Mouse (Mus musculus) hindbrain, embryonic 11.5 days (tissue): ENCODE data around the gene Stk17b. TPM values are rescaled to one million over a fixed set of nuclear protein-coding genes. Genes with fewer than 3 reads are reported as not detected.
A peak's percentile ranks its signal among the peaks of the same experiment; 100 is the strongest.

Experiments used
- ATAC-seq: fragments of 200-750 bp; cut with Nextera tagmentation; 2 replicates; pipeline ENCODE4 v1.8.0; 2017; ENCODE audit warnings: mild to moderate bottlenecking, moderate TSS enrichment, moderate library complexity; ENCODE audit not compliant: low FRiP score
- DNase-seq: peaks from one replicate; pipeline ENCODE4 v3.0.0-alpha.2; 2015; ENCODE audit warnings: low spot score
- H3K27ac ChIP-seq: fragments of 300-500 bp; sonication (generic); 2 replicates; pipeline ENCODE4 v1.5.1; 2014; ENCODE audit warnings: mild to moderate bottlenecking, low read depth, low read length
- H3K27me3 ChIP-seq: fragments of 300-500 bp; sonication (generic); 2 replicates; pipeline ENCODE4 v1.6.1; 2014; ENCODE audit warnings: mild to moderate bottlenecking, low read length, moderate library complexity, mixed read lengths; ENCODE audit not compliant: control insufficient read depth, insufficient read depth
- H3K36me3 ChIP-seq: fragments of 300-500 bp; sonication (generic); 2 replicates; pipeline ENCODE4 v1.6.1; 2014; ENCODE audit warnings: mild to moderate bottlenecking, low read length, moderate library complexity, mixed read lengths; ENCODE audit not compliant: control insufficient read depth, insufficient read depth
- H3K4me1 ChIP-seq: fragments of 300-500 bp; sonication (generic); replicated peaks from 2 replicates; pipeline ENCODE4 v1.6.1; 2014; ENCODE audit warnings: low read length, mixed read lengths; ENCODE audit not compliant: control insufficient read depth, insufficient read depth
- H3K4me2 ChIP-seq: fragments of 300-500 bp; sonication (generic); replicated peaks from 2 replicates; pipeline ENCODE4 v1.6.1; 2014; ENCODE audit warnings: mild to moderate bottlenecking, low read depth, low read length
- H3K4me3 ChIP-seq: fragments of 300-500 bp; sonication (generic); 2 replicates; pipeline ENCODE4 v1.5.1; 2014; ENCODE audit warnings: low read depth, low read length
- H3K9ac ChIP-seq: fragments of 300-500 bp; sonication (generic); 2 replicates; pipeline ENCODE4 v1.6.1; 2014; ENCODE audit warnings: low read depth, low read length
- H3K9me3 ChIP-seq: fragments of 300-500 bp; sonication (generic); 2 replicates; pipeline ENCODE4 v1.6.1; 2016; ENCODE audit warnings: low read length; ENCODE audit not compliant: control insufficient read depth
- WGBS: fragments of 180-500 bp; shearing (Covaris S2); extraction: QIAGEN DNeasy Blood & Tissue Kit; methylation state at CpG from one replicate; pipeline ENCODE4 v1.1.7; 2014; 5-methylcytosine and 5-hydroxymethylcytosine counted together
- polyA plus RNA-seq: library from polyadenylated mRNA; unstranded; fragments of >200 nt; fragmentation: Nextera tagmentation; extraction: Ambion mirVana; gene quantifications from 2 replicates; pipeline ENCODE4 v1.2.1, GENCODE M21; 2014

The Stk17b gene
- polyA plus RNA-seq = 11.1 and 12.4 TPM in 2 replicates

- Histone ChIP-seq H3K9ac (peak within 1 kb of the TSS; percentile 73), H3K27me3 (no peaks in the 10 kb centered on the region), H3K27ac (peak within 1 kb of the TSS; percentile 63; the same call in 1 of the 2 replicates), H3K4me2 (peak within 1 kb of the TSS; percentile 70), H3K36me3 (no peaks in the 10 kb centered on the region), H3K4me3 (peak within 1 kb of the TSS; percentile 81), H3K4me1 (no peaks in the 10 kb centered on the region), H3K9me3 (no peaks in the 10 kb centered on the region)
- ATAC-seq (peak; percentile 98), DNase-seq (peak; percentile 91)
- WGBS = under 1% methylated on average over 75 of the region's 81 CpGs
These were observed at the start of gene Stk17b for GRCm38 (mm10) chr1:53784721-53785418. Stk17b (minus strand) TSS chr1:53785224.

GRCm38 (mm10) chr1:53830286-53830685, 45.3 kb upstream of the Stk17b start:
- ATAC-seq (no peak), DNase-seq (no peak)
- no peaks in the 10 kb centered on the region for H3K27me3 ChIP-seq
- WGBS = 82% methylated on average over 5 of the region's 5 CpGs
- H3K4me3 ChIP-seq = no peak overlapping the region
- no peaks in the 10 kb centered on the region for H3K9me3 ChIP-seq
- no peak overlapping the region for H3K9ac ChIP-seq
- H3K27ac ChIP-seq = no peak overlapping the region
- H3K4me1 ChIP-seq = no peaks in the 10 kb centered on the region
- H3K36me3 ChIP-seq = no peaks in the 10 kb centered on the region
- no peak overlapping the region for H3K4me2 ChIP-seq

GRCm38 (mm10) chr1:53829089-53829488, 44.1 kb upstream of the Stk17b start:
- H3K4me3 ChIP-seq = no peak overlapping the region
- H3K4me1 ChIP-seq = no peaks in the 10 kb centered on the region
- no peaks in the 10 kb centered on the region for H3K9me3 ChIP-seq
- ATAC-seq (0 out of 2 replicates have a peak, but pooled peaks have one; percentile 22), DNase-seq (no peak)
- no peak overlapping the region for H3K4me2 ChIP-seq
- no peaks in the 10 kb centered on the region for H3K27me3 ChIP-seq
- H3K27ac ChIP-seq = no peak overlapping the region
- no peak overlapping the region for H3K9ac ChIP-seq
- WGBS = 84% methylated on average over 9 of the region's 9 CpGs
- no peaks in the 10 kb centered on the region for H3K36me3 ChIP-seq

- no peaks in the 10 kb centered on the region for H3K36me3 ChIP-seq
- ATAC-seq (peak; percentile 20; the same call in 1 of the 2 replicates), DNase-seq (no peak)
- H3K4me1 ChIP-seq = 0 out of 2 replicates have a peak, but pooled peaks cover 2% of the 10 kb centered on the region
- H3K27ac ChIP-seq = no peak overlapping the region
- no peak overlapping the region for H3K4me2 ChIP-seq
- H3K9ac ChIP-seq = no peak overlapping the region
- H3K4me3 ChIP-seq = no peak overlapping the region
- H3K9me3 ChIP-seq = no peaks in the 10 kb centered on the region
- H3K27me3 ChIP-seq = no peaks in the 10 kb centered on the region
- WGBS = 81% methylated on average over 9 of the region's 9 CpGs
These were observed 39.7 kb upstream of the Stk17b start for GRCm38 (mm10) chr1:53824446-53825337.

GRCm38 (mm10) chr1:53823687-53824445, 38.8 kb upstream of the Stk17b start:
- no peaks in the 10 kb centered on the region for H3K36me3 ChIP-seq
- H3K4me2 ChIP-seq = no peak overlapping the region
- DNase-seq (peak; percentile 65), ATAC-seq (peak; percentile 88)
- H3K9me3 ChIP-seq = no peaks in the 10 kb centered on the region
- H3K27me3 ChIP-seq = no peaks in the 10 kb centered on the region
- 0 out of 2 replicates have a peak, but pooled peaks cover 2% of the 10 kb centered on the region for H3K4me1 ChIP-seq
- H3K27ac ChIP-seq = no peak overlapping the region
- no peak overlapping the region for H3K4me3 ChIP-seq
- no peak overlapping the region for H3K9ac ChIP-seq
- WGBS = 5% methylated on average over 10 of the region's 10 CpGs

GRCm38 (mm10) chr1:53821983-53822382, 37.0 kb upstream of the Stk17b start:
- no peaks in the 10 kb centered on the region for H3K36me3 ChIP-seq

GRCm38 (mm10) chr1:53820041-53820632, 35.1 kb upstream of the Stk17b start:
- Histone ChIP-seq H3K4me1 (0 out of 2 replicates have a peak, but pooled peaks cover 2% of the 10 kb centered on the region), H3K9ac (no peak overlapping the region), H3K4me3 (no peak overlapping the region), H3K36me3 (no peaks in the 10 kb centered on the region), H3K9me3 (no peaks in the 10 kb centered on the region), H3K27me3 (no peaks in the 10 kb centered on the region), H3K4me2 (no peak overlapping the region), H3K27ac (no peak overlapping the region)
- WGBS = 81% methylated on average over 5 of the region's 5 CpGs
- DNase-seq (no peak), ATAC-seq (no peak)

More at GRCm38 (mm10) chr1:53821983-53822382, 37.0 kb upstream of the Stk17b start:
- no peak overlapping the region for H3K9ac ChIP-seq
- no peaks in the 10 kb centered on the region for H3K9me3 ChIP-seq
- no peaks in the 10 kb centered on the region for H3K27me3 ChIP-seq
- DNase-seq = no peak
- H3K4me2 ChIP-seq = no peak overlapping the region
- no peak overlapping the region for H3K4me3 ChIP-seq
- ATAC-seq = no peak
- H3K27ac ChIP-seq = no peak overlapping the region
- H3K4me1 ChIP-seq = 0 out of 2 replicates have a peak, but pooled peaks cover 2% of the 10 kb centered on the region
